ENCODE assay signal across 24 mouse cellular contexts in the genomic region with DNA sequence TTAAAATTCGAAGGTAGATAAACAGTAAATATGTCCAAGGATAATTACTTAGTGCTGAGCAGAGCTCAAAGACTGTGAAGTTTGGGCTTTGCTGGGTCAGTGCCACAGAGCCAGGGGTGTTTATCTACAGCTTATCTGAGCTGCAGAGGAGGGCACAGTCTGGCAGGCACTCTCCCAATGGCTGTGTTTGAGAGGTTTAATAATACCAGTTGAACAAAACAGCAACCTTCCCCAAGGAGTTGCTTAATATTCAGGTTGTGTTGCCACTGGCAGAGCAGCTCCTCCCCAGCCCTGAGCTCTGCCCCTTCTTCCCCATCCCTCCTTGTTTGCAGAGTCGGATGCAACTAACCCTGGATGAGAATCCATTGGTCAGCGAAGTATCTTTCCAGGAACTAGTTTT.
"Had no signal": no experiment of that assay in that cellular context is flagged by ENCODE, and none has a peak within 500 bp of the region (broad histone marks: within the 10 kb centered on the region; RNA-seq: fewer than 3 reads in every experiment).

No protein-coding gene starts in this region.

- H3K27ac ChIP-seq: limb, embryonic 12.5 days; limb, embryonic 15.5 days; liver, embryonic 14.5 days; macrophage; midbrain, embryonic 10.5 days; neural tube, embryonic 12.5 days; stomach, postnatal 0 days had no signal

- H3K4me2 ChIP-seq: limb, embryonic 12.5 days; limb, embryonic 15.5 days; liver, embryonic 11.5 days; lung, embryonic 14.5 days; neural tube, embryonic 12.5 days had no signal

- H3K36me3 ChIP-seq: limb, embryonic 12.5 days; limb, embryonic 15.5 days; midbrain, embryonic 10.5 days; neural tube, embryonic 12.5 days had no signal

- DNase-seq: kidney, adult 18-20 months; kidney, adult 9 months; kidney, postnatal 14 days; kidney, postnatal 4 days; left cerebral cortex, postnatal 4 days; liver, postnatal 0 days; lung, embryonic 14.5 days; right cerebral cortex, adult 18-20 months; right cerebral cortex, postnatal 14 days; right cerebral cortex, postnatal 4 days; thymus, adult 2 months; thymus, postnatal 14 days; thymus, postnatal 4 days had no signal

- H3K9ac ChIP-seq: limb, embryonic 12.5 days; limb, embryonic 15.5 days; liver, embryonic 14.5 days; liver, postnatal 0 days; lung, embryonic 14.5 days; neural tube, embryonic 12.5 days had no signal

- H3K4me1 ChIP-seq: limb, embryonic 12.5 days; limb, embryonic 15.5 days; megakaryocyte, embryonic 14.5 days; midbrain, embryonic 10.5 days; neural tube, embryonic 12.5 days had no signal

- ATAC-seq: liver, postnatal 0 days; lung, postnatal 0 days; midbrain, embryonic 16.5 days had no signal

- H3K9me3 ChIP-seq: limb, embryonic 12.5 days; limb, embryonic 15.5 days; megakaryocyte, embryonic 14.5 days; midbrain, embryonic 10.5 days; neural tube, embryonic 12.5 days had no signal

- H3K4me3 ChIP-seq: limb, embryonic 12.5 days; limb, embryonic 15.5 days; megakaryocyte, embryonic 14.5 days; midbrain, embryonic 10.5 days; neural tube, embryonic 12.5 days had no signal

- H3K27me3 ChIP-seq: limb, embryonic 12.5 days; limb, embryonic 15.5 days; megakaryocyte, embryonic 14.5 days; neural tube, embryonic 12.5 days had no signal
